Mouse (Mus musculus) urinary bladder, postnatal 25 days (tissue): ENCODE data around the gene Tmem256.
A peak's percentile ranks its signal among the peaks of the same experiment; 100 is the strongest.

ENCODE experiments used
- DNase-seq: peaks from one replicate; pipeline ENCODE4 v3.0.0; 2022; ENCODE audit warnings: low spot score

Tmem256 gene

GRCm38 (mm10) chr11:69815155-69815554 is 23.2 kb upstream of the Tmem256 start, which contains the start of gene Gm39566:
Gm39566 (minus strand) TSS chr11:69815298.
- no peak for DNase-seq

- no peak for DNase-seq
Observed at GRCm38 (mm10) chr11:69816520-69816919, 21.8 kb upstream of the Tmem256 start.

GRCm38 (mm10) chr11:69818365-69818764 is 19.9 kb upstream of the Tmem256 start, which contains the start of gene Spem2:
Spem2 (minus strand) TSS chr11:69818465.
- no peak for DNase-seq

- DNase-seq, result no peak
Observed at GRCm38 (mm10) chr11:69818871-69819270, 19.4 kb upstream of the Tmem256 start.

GRCm38 (mm10) chr11:69822080-69822479 is 16.2 kb upstream of the Tmem256 start, which contains the start of gene Spem1:
Spem1 (minus strand) TSS chr11:69822180.
- no peak for DNase-seq

GRCm38 (mm10) chr11:69823456-69823855 is 14.9 kb upstream of the Tmem256 start:
- DNase-seq, result no peak

GRCm38 (mm10) chr11:69828832-69829231 is 9.5 kb upstream of the Tmem256 start:
- DNase-seq, result no peak

GRCm38 (mm10) chr11:69833554-69833953 is 4.8 kb upstream of the Tmem256 start:
- no peak for DNase-seq

- DNase-seq, result no peak
Observed at GRCm38 (mm10) chr11:69834001-69834549, 4.2 kb upstream of the Tmem256 start.

GRCm38 (mm10) chr11:69835326-69835965 is 2.9 kb upstream of the Tmem256 start:
- no peak for DNase-seq

GRCm38 (mm10) chr11:69835966-69836335 is 2.4 kb upstream of the Tmem256 start:
- no peak for DNase-seq

GRCm38 (mm10) chr11:69836703-69837576 is 1.4 kb upstream of the Tmem256 start:
- DNase-seq, result no peak

GRCm38 (mm10) chr11:69837604-69837951 is 736 bp upstream of the Tmem256 start, which contains the start of gene Nlgn2:
Nlgn2 (minus strand) TSS chr11:69837784.
- DNase-seq, result peak; percentile 45

- no peak for DNase-seq
Observed at GRCm38 (mm10) chr11:69838714-69839104, 395 bp downstream of the Tmem256 start.

- DNase-seq, result peak; percentile 92
Observed at GRCm38 (mm10) chr11:69846198-69846680, 7.9 kb downstream of the Tmem256 start, which contains the start of gene Plscr3. Plscr3 (plus strand) TSS chr11:69846376.

GRCm38 (mm10) chr11:69846738-69847688 is 8.7 kb downstream of the Tmem256 start:
- DNase-seq, result peak; percentile 61

- DNase-seq, result no peak
Observed at GRCm38 (mm10) chr11:69848021-69848420, 9.7 kb downstream of the Tmem256 start.

GRCm38 (mm10) chr11:69849128-69849527 is 10.8 kb downstream of the Tmem256 start:
- no peak for DNase-seq

GRCm38 (mm10) chr11:69849884-69850283 is 11.6 kb downstream of the Tmem256 start:
- DNase-seq, result no peak

- no peak for DNase-seq
Observed at GRCm38 (mm10) chr11:69850754-69851153, 12.4 kb downstream of the Tmem256 start.

- no peak for DNase-seq
Observed at GRCm38 (mm10) chr11:69853994-69854393, 15.7 kb downstream of the Tmem256 start.
